Mouse (Mus musculus): ENCODE results near the gene Gpc1. TPM values are rescaled to one million over a fixed set of nuclear protein-coding genes. Genes with fewer than 3 reads are reported as not detected.

Gpc1 gene
- total RNA-seq, 2 experiments from 2014 or later, result 73.8 to 81.8 TPM

Small RNA genes lying within 50 kb of the gene (microRNA-seq; reads per million reads assigned to microRNA genes)
- 10,804 to 21,082 reads per million in 2 experiments for gene Mir149

Other genes starting within 250 kb of the Gpc1 start
- not detected for gene Olfr1412, start 245.9 kb upstream of the Gpc1 start, total RNA-seq (2021)
- not detected for gene Olfr1411, start 237.2 kb upstream of the Gpc1 start, total RNA-seq (2021)
- gene Olfr1410, start 225.9 kb upstream of the Gpc1 start, total RNA-seq (2021), result not detected
- gene Olfr12, start 213.9 kb upstream of the Gpc1 start, total RNA-seq (2021), result not detected
- gene Cops9, start 189.7 kb upstream of the Gpc1 start, total RNA-seq (2021), result 100 to 1,000 TPM; 232 to 248 TPM
- gene Otos, start 182.8 kb upstream of the Gpc1 start, total RNA-seq (2021), result not detected
- gene Ankmy1, start 71.3 kb downstream of the Gpc1 start, total RNA-seq (2021), result under 1 TPM; 0.32 to 0.41 TPM
- gene Dusp28, start 75.3 kb downstream of the Gpc1 start, total RNA-seq (2021), result 10 to 100 TPM; 11.7 to 13.0 TPM
- gene Rnpepl1, start 79.1 kb downstream of the Gpc1 start, total RNA-seq (2021), result 10 to 100 TPM; 32.3 to 32.9 TPM
- gene Capn10, start 102.7 kb downstream of the Gpc1 start, total RNA-seq (2021), result 10 to 100 TPM; 44.4 to 47.8 TPM
- gene Gpr35, start 119.2 kb downstream of the Gpc1 start, total RNA-seq (2021), result under 1 TPM; 0.18 to 0.48 TPM
- gene Aqp12, start 174.7 kb downstream of the Gpc1 start, total RNA-seq (2021), result not detected